Mouse (Mus musculus) intestine, postnatal 0 days (tissue): Measurements from ENCODE around the gene Gzmm. TPM values are rescaled to one million over a fixed set of nuclear protein-coding genes. Genes with fewer than 3 reads are reported as not detected.

Source experiments
- ATAC-seq: fragments of 200-750 bp; cut with Nextera tagmentation; 2 replicates; pipeline ENCODE4 v1.8.0; 2017; ENCODE audit warnings: mild to moderate bottlenecking, moderate TSS enrichment, moderate library complexity
- H3K27ac ChIP-seq: fragments of 300-500 bp; sonication (generic); 2 replicates; pipeline ENCODE4 v1.5.1; 2014; ENCODE audit warnings: mild to moderate bottlenecking, low read depth, low read length, moderate library complexity
- H3K27me3 ChIP-seq: fragments of 300-500 bp; sonication (generic); replicated peaks from 2 replicates; pipeline ENCODE4 v1.6.1; 2014; ENCODE audit warnings: low read length, mixed read lengths; ENCODE audit not compliant: control insufficient read depth, insufficient read depth
- H3K36me3 ChIP-seq: fragments of 300-500 bp; sonication (generic); 2 replicates; pipeline ENCODE4 v1.6.1; 2014; ENCODE audit warnings: mild to moderate bottlenecking, moderate library complexity; ENCODE audit not compliant: control insufficient read depth, insufficient read depth
- H3K4me1 ChIP-seq: fragments of 300-500 bp; sonication (generic); replicated peaks from 2 replicates; pipeline ENCODE4 v1.6.1; 2014; ENCODE audit warnings: antibody characterized with exemption, low read length, mixed read lengths; ENCODE audit not compliant: control insufficient read depth, insufficient read depth
- H3K4me2 ChIP-seq: fragments of 300-500 bp; sonication (generic); replicated peaks from 2 replicates; pipeline ENCODE4 v1.6.1; 2014; ENCODE audit warnings: low read depth, mild to moderate bottlenecking, moderate library complexity
- H3K4me3 ChIP-seq: fragments of 300-500 bp; sonication (generic); 2 replicates; pipeline ENCODE4 v1.5.1; 2014; ENCODE audit warnings: low read depth, low read length
- H3K9ac ChIP-seq: fragments of 300-500 bp; sonication (generic); 2 replicates; pipeline ENCODE4 v1.6.1; 2014; ENCODE audit warnings: mild to moderate bottlenecking, low read depth, low read length
- H3K9me3 ChIP-seq: fragments of 300-500 bp; sonication (generic); 2 replicates; pipeline ENCODE4 v1.6.1; 2016; ENCODE audit warnings: mixed run types; ENCODE audit not compliant: control insufficient read depth
- CTCF ChIP-seq: sonication (generic); IDR thresholded peaks from 2 replicates; pipeline ENCODE4 v1.5.1; 2016; ENCODE audit warnings: low read depth, mild to moderate bottlenecking, control low read depth, antibody characterized with exemption, moderate library complexity
- WGBS: fragments of 180-500 bp; shearing (Covaris S2); extraction: QIAGEN DNeasy Blood & Tissue Kit; methylation state at CpG from one replicate; pipeline ENCODE4 v1.1.7; 2014; 5-methylcytosine and 5-hydroxymethylcytosine counted together
- polyA plus RNA-seq: library from polyadenylated mRNA; unstranded; fragments of >200 nt; fragmentation: Nextera tagmentation; extraction: Ambion mirVana; gene quantifications from 2 replicates; pipeline ENCODE4 v1.2.1, GENCODE M21; 2015

Gzmm gene
- polyA plus RNA-seq, 1 experiment from 2014 or later: 0.26 TPM

DNA sequence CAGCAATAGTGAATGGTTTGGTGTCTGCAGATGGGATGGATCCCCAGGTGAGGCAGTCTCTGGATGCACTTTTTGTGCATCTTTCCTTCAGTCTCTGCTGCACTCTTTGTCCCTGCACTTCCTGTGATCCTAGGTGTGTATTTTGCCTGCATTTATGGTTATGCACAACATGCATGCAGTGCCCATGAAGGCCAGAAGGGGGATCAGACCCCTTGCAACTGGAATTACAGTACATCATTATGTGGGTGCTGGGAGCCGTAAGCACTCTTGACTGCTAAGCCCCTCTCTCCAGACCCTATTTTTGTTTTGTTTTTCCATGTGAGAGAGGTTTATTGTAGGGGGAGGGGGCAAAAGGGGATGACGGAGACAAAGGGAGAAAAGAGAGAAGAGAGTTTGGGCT is 28.5 kb upstream of the Gzmm start:
- no peaks in the 10 kb centered on the region for H3K9me3 ChIP-seq
- peak; percentile 62 for TF ChIP-seq CTCF
- H3K9ac ChIP-seq: no peak overlapping the region
- H3K27me3 ChIP-seq: no peaks in the 10 kb centered on the region
- no peak overlapping the region for H3K4me3 ChIP-seq
- no peaks in the 10 kb centered on the region for H3K4me1 ChIP-seq
- ATAC-seq: no peak
- no peak overlapping the region for H3K4me2 ChIP-seq
- H3K36me3 ChIP-seq: no peaks in the 10 kb centered on the region
- 82% methylated on average over 2 of the region's 2 CpGs for WGBS
- H3K27ac ChIP-seq: no peak overlapping the region

DNA sequence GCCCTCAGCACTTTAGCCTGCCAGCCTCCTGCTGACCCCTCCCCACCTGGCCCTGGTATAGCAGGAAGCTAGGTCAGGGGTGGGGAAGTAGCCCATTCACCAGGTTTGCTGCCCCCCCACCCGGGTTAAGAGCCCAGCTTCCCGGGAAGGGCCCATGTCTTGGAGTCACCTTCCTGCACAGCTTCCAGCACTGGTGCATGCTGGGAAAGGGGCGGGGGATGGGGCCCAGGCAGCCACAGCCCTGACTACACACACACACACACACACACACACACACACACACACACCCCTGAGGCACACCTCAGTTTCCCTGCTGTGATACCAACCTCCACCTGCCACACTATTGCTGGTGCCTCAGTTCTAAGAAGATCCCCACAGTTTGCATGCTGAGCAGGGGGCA is 27.0 kb upstream of the Gzmm start:
- no peak for ATAC-seq
- Histone ChIP-seq H3K27ac (no peak overlapping the region), H3K36me3 (no peaks in the 10 kb centered on the region), H3K27me3 (no peaks in the 10 kb centered on the region), H3K4me2 (no peak overlapping the region), H3K4me1 (no peaks in the 10 kb centered on the region), H3K9ac (no peak overlapping the region), H3K4me3 (no peak overlapping the region), H3K9me3 (no peaks in the 10 kb centered on the region)
- no peak for TF ChIP-seq CTCF
- 34% methylated on average over 3 of the region's 3 CpGs for WGBS

DNA sequence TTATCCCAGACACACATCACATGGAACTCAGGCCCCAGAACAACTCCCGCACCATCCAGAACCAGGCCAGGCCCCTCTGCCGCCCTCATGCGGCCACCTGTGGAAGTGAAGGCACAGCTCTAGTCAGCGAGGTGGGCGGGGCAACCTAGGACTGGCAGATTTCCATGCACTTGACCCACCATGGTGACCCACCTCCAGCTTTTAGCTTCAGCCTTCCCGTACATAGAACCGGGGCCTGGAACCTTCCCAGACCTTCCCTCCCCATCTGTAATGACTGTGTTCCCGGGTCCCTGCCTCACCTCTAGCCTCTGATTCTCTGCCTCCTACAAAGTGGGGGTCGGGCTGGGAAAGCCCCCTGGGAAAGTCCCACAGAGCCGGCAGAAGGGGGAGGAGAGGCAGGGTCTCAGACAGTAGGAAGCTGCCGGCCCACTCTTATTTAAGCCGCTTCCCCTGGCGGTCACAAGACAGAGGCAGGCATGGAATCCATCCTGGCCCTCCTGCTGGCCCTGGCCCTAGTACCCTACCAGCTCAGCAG is 24.6 kb upstream of the Gzmm start, which contains the start of gene Madcam1:
Gene Madcam1, plus strand, starts transcription at position 429 of the 535 bp plus-strand sequence.
- H3K4me1 ChIP-seq: no peaks in the 10 kb centered on the region
- H3K4me2 ChIP-seq: no peak within 1 kb of the TSS
- no peak within 1 kb of the TSS for H3K4me3 ChIP-seq
- TF ChIP-seq CTCF: peak; percentile 96
- H3K27ac ChIP-seq: no peak within 1 kb of the TSS
- no peaks in the 10 kb centered on the region for H3K36me3 ChIP-seq
- 0 out of 2 replicates have a peak, but pooled peaks have one; percentile 17 for ATAC-seq
- no peaks in the 10 kb centered on the region for H3K27me3 ChIP-seq
- 13% methylated on average over 13 of the region's 13 CpGs for WGBS
- H3K9me3 ChIP-seq: no peaks in the 10 kb centered on the region
- no peak within 1 kb of the TSS for H3K9ac ChIP-seq

DNA sequence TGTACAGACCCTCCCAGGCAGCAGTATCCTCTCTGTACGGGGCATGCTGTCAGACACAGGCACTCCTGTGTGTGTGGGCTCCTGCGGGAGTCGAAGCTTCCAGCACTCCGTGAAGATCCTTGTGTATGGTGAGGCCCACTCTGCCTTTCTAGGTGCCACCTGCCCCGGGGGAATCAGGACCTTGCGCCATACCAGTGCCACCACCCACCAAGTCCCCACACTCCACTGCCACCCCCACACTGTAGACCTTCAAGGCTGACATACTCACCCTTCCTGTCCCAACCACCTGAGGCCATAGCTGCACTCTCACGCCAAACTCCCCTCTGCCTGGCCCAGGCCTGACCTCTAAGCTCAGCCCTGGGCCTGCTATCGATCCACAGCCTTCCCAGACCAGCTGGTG is 23.8 kb upstream of the Gzmm start:
- WGBS: 86% methylated on average over 8 of the region's 8 CpGs

DNA sequence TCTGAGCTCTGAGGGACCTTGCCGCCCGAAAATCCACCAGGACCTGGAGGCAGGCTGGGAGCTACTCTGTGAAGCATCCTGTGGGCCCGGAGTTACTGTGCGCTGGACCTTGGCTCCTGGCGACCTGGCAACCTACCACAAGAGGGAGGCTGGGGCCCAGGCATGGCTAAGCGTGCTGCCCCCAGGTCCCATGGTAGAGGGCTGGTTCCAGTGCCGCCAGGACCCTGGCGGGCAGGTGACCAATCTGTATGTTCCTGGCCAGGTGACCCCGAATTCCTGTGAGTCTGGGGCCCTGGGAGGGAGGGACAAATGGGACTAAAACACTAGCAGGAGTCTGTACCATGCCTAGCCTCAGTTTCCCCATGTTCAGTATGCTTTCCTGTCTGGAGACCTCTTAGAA is 22.3 kb upstream of the Gzmm start:
- Histone ChIP-seq H3K4me1 (peaks cover 7% of the 10 kb centered on the region; the same call in 1 of the 2 replicates), H3K9ac (no peak overlapping the region), H3K27me3 (no peaks in the 10 kb centered on the region), H3K4me3 (no peak overlapping the region), H3K9me3 (no peaks in the 10 kb centered on the region), H3K36me3 (no peaks in the 10 kb centered on the region), H3K4me2 (no peak overlapping the region), H3K27ac (no peak overlapping the region)
- TF ChIP-seq CTCF: no peak
- no peak for ATAC-seq
- 68% methylated on average over 9 of the region's 9 CpGs for WGBS

More for the DNA sequence above, 23.8 kb upstream of the Gzmm start:
- no peaks in the 10 kb centered on the region for H3K9me3 ChIP-seq
- H3K4me1 ChIP-seq: peaks cover 1% of the 10 kb centered on the region; the same call in 1 of the 2 replicates
- H3K36me3 ChIP-seq: no peaks in the 10 kb centered on the region
- H3K4me3 ChIP-seq: no peak overlapping the region
- no peak overlapping the region for H3K9ac ChIP-seq
- H3K27me3 ChIP-seq: no peaks in the 10 kb centered on the region
- no peak overlapping the region for H3K4me2 ChIP-seq
- no peak for ATAC-seq
- no peak overlapping the region for H3K27ac ChIP-seq
- no peak for TF ChIP-seq CTCF

DNA sequence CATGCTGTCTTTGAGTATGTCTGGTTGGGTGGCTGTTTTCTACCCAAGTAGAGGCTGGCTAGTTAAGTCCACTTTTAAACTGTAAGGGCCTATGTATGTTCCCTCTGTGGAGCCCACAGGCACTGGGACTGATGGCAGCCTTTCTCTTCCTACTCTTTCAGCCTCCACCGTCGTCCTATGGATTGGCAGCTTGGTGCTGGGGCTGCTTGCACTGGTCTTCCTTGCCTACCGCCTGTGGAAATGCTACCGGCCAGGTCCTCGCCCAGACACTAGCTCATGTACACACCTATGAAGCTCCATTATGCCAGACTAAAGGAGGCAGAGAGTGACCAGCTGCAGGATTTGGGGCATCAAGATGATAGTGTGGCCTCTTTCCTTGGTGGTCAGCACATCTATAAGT is 20.7 kb upstream of the Gzmm start:
- no peaks in the 10 kb centered on the region for H3K27me3 ChIP-seq
- no peak overlapping the region for H3K4me2 ChIP-seq
- peaks cover 7% of the 10 kb centered on the region; the same call in 1 of the 2 replicates for H3K4me1 ChIP-seq
- TF ChIP-seq CTCF: no peak
- ATAC-seq: no peak
- no peak overlapping the region for H3K4me3 ChIP-seq
- no peak overlapping the region for H3K27ac ChIP-seq
- H3K36me3 ChIP-seq: no peaks in the 10 kb centered on the region
- no peaks in the 10 kb centered on the region for H3K9me3 ChIP-seq
- 81% methylated on average over 5 of the region's 5 CpGs for WGBS
- H3K9ac ChIP-seq: no peak overlapping the region
